Mouse (Mus musculus) heart, adult 8-10 months (tissue): ENCODE measurements at regions not wholly inside any gene's neighbourhood (a gene's known extent, or its start where the extent isn't known, plus 50 kb on each side); places are given as distances from the start of the nearest gene placed in this dataset.
"Not testable (repeated sequence)": the region's sequence is repeated elsewhere in the genome, so short reads cannot be mapped to it uniquely, and the experiment has no call there.

Experiments used
- DNase-seq: peaks from one replicate; pipeline ENCODE4 v3.0.0; 2022; ENCODE audit warnings: low spot score

GRCm38 (mm10) chr2:64443171-64443570 lies 345.3 kb upstream of the Fign start:
- no peak for DNase-seq

- no peak for DNase-seq
Measured at GRCm38 (mm10) chr2:64440961-64441360, 343.1 kb upstream of the Fign start.

GRCm38 (mm10) chr2:64417129-64417528 lies 319.3 kb upstream of the Fign start:
- not testable (repeated sequence) for DNase-seq

- no peak for DNase-seq
Measured at GRCm38 (mm10) chr2:64413846-64414245, 316.0 kb upstream of the Fign start.

GRCm38 (mm10) chr2:64413263-64413662 lies 315.4 kb upstream of the Fign start:
- no peak for DNase-seq

GRCm38 (mm10) chr2:64395946-64396345 lies 298.1 kb upstream of the Fign start:
- no peak for DNase-seq

- DNase-seq: no peak
Measured at GRCm38 (mm10) chr2:64394619-64395294, 296.9 kb upstream of the Fign start.

- no peak for DNase-seq
Measured at GRCm38 (mm10) chr2:64394199-64394598, 296.4 kb upstream of the Fign start.

- no peak for DNase-seq
Measured at GRCm38 (mm10) chr2:64369791-64370190, 272.0 kb upstream of the Fign start.

GRCm38 (mm10) chr2:64367188-64367587 lies 269.4 kb upstream of the Fign start:
- DNase-seq: no peak

GRCm38 (mm10) chr2:64366528-64366927 lies 268.7 kb upstream of the Fign start:
- no peak for DNase-seq

GRCm38 (mm10) chr2:64356286-64356685 lies 258.4 kb upstream of the Fign start:
- DNase-seq: no peak

GRCm38 (mm10) chr2:64325499-64325898 lies 227.7 kb upstream of the Fign start:
- no peak for DNase-seq
